Mouse (Mus musculus): ENCODE data around the gene Gnl1.

DNA sequence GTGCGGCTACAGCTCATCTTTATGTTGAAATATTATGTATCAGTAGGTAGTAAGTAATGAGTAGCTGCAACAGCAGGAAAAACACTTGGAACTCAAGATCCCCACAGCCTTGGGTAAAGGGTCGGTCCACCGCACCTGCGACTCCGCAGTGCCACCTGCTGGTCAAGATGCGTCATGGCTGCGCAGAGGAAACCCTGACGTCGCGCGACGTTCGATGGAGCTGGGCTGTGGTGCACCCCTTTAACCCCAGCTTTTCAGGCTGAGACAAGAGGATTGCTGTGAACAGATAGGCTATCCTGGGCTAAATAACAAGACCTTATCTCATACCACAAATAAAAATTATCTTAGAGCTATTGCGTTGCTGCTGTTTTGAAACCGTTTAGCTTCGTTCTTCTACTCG is 14.0 kb downstream of the Gnl1 start:
- peak; percentile 100 for TF ChIP-seq CTCF (IDR thresholded peaks at IDR 0.05; ENCODE audit: low read depth)
- TF ChIP-seq EP300 (IDR thresholded peaks at IDR 0.05; ENCODE audit: low read depth): no peak
